Mouse (Mus musculus) CH12.LX (cell line): ENCODE data around the gene Wdfy4. TPM values are rescaled to one million over a fixed set of nuclear protein-coding genes. Genes with fewer than 3 reads are reported as not detected.

Experiments used
- DNase-seq: peaks from one replicate; pipeline ENCODE4 v3.0.0-alpha.2; 2013; ENCODE audit errors: extremely low read depth
- H3K27ac ChIP-seq: 2 replicates; pipeline ENCODE4 v1.5.1; 2012; ENCODE audit warnings: low read depth, mild to moderate bottlenecking, control low read depth, moderate library complexity; ENCODE audit not compliant: insufficient read depth
- H3K27me3 ChIP-seq: replicated peaks from 2 replicates; pipeline ENCODE3; 2012; ENCODE audit warnings: inconsistent platforms
- H3K36me3 ChIP-seq, 2 experiments: replicated peaks in 1 of 2; 2 replicates each; pipeline versions ENCODE3 to v1.6.1; 2012; ENCODE audit warnings: inconsistent platforms in 1 of 2, low read length in 1 of 2, mild to moderate bottlenecking in 1 of 2, mixed read lengths in 1 of 2, moderate library complexity in 1 of 2; ENCODE audit not compliant: control insufficient read depth in 1 of 2, insufficient read depth in 1 of 2
- H3K4me1 ChIP-seq, 2 experiments: 2 replicates each; pipeline ENCODE4 v1.6.1; 2012; ENCODE audit warnings: inconsistent platforms in 1 of 2, moderate library complexity in 1 of 2; ENCODE audit not compliant: insufficient read depth in 2 of 2, control insufficient read depth in 1 of 2
- H3K4me2 ChIP-seq: 2 replicates; pipeline ENCODE4 v1.6.1; 2012; ENCODE audit warnings: low read depth, mild to moderate bottlenecking, control low read depth; ENCODE audit not compliant: poor library complexity, insufficient read depth, severe bottlenecking
- H3K4me3 ChIP-seq, 3 experiments: fragments of 150-350 bp in 1 of 3; sonication (generic) in 1 of 3; replicated peaks in 1 of 3; 2 replicates each; pipeline versions ENCODE3 to v1.5.1; 2011 to 2012; ENCODE audit warnings: low read depth in 2 of 3, low read length in 2 of 3, mild to moderate bottlenecking in 2 of 3, moderate library complexity in 2 of 3, control low read depth in 1 of 3, improper control_type of control experiment in 1 of 3, inconsistent platforms in 1 of 3, mixed read lengths in 1 of 3; ENCODE audit not compliant: poor library complexity in 1 of 3
- H3K79me2 ChIP-seq: replicated peaks from 2 replicates; pipeline ENCODE4 v1.6.1; 2012; ENCODE audit warnings: mild to moderate bottlenecking, moderate library complexity; ENCODE audit not compliant: control insufficient read depth, poor library complexity, insufficient read depth, severe bottlenecking; ENCODE audit errors: extremely low read depth
- H3K9ac ChIP-seq: 2 replicates; pipeline ENCODE4 v1.6.1; 2012; ENCODE audit warnings: low read depth, mild to moderate bottlenecking, control low read depth, moderate library complexity; ENCODE audit not compliant: insufficient read depth
- H3K9me3 ChIP-seq: replicated peaks from 2 replicates; pipeline ENCODE3; 2012; ENCODE audit warnings: low read length, inconsistent platforms, mixed read lengths
- BHLHE40 ChIP-seq: IDR thresholded peaks from 2 replicates; pipeline ENCODE4 v1.6.1; 2011; ENCODE audit warnings: mild to moderate bottlenecking, low read depth, low read length, improper control_type of control experiment
- CHD1 ChIP-seq: IDR thresholded peaks from 2 replicates; pipeline ENCODE4 v1.6.1; 2012; ENCODE audit warnings: low read depth, low read length, improper control_type of control experiment, inconsistent platforms
- CHD2 ChIP-seq: IDR thresholded peaks from 2 replicates; pipeline ENCODE4 v1.6.1; 2011; ENCODE audit warnings: low read length, improper control_type of control experiment
- CTCF ChIP-seq, 2 experiments: IDR thresholded peaks in 1 of 2; conservative IDR thresholded peaks in 1 of 2; 2 replicates each; pipeline ENCODE4 v1.5.1; 2011 to 2012; ENCODE audit warnings: low read depth in 2 of 2, low read length in 2 of 2, improper control_type of control experiment in 1 of 2, inconsistent platforms in 1 of 2, mild to moderate bottlenecking in 1 of 2, moderate library complexity in 1 of 2
- ELF1 ChIP-seq: IDR thresholded peaks from 2 replicates; pipeline ENCODE4 v1.6.1; 2014; ENCODE audit warnings: low read depth, mild to moderate bottlenecking, inconsistent platforms, low read length, improper control_type of control experiment
- EP300 ChIP-seq: IDR thresholded peaks from 2 replicates; pipeline ENCODE4 v1.6.1; 2011; ENCODE audit warnings: low read length, improper control_type of control experiment
- IRF4 ChIP-seq: IDR thresholded peaks from 2 replicates; pipeline ENCODE4 v1.6.1; 2014; ENCODE audit warnings: low read depth, mild to moderate bottlenecking, inconsistent platforms, low read length, improper control_type of control experiment
- JUN ChIP-seq: IDR thresholded peaks from 2 replicates; pipeline ENCODE4 v1.6.1; 2011; ENCODE audit warnings: low read depth, mild to moderate bottlenecking, low read length, improper control_type of control experiment, moderate library complexity; ENCODE audit not compliant: insufficient read depth
- JUND ChIP-seq: conservative IDR thresholded peaks from 2 replicates; pipeline ENCODE4 v1.6.1; 2011; ENCODE audit warnings: low read depth, low read length, improper control_type of control experiment
- MAZ ChIP-seq: IDR thresholded peaks from 2 replicates; pipeline ENCODE4 v1.6.1; 2012; ENCODE audit warnings: low read depth, mild to moderate bottlenecking, inconsistent platforms, low read length, improper control_type of control experiment, moderate library complexity
- MEF2A ChIP-seq: IDR thresholded peaks from 2 replicates; pipeline ENCODE4 v1.6.1; 2014; ENCODE audit warnings: low read depth, mild to moderate bottlenecking, inconsistent platforms, low read length, improper control_type of control experiment, borderline replicate concordance
- MXI1 ChIP-seq: IDR thresholded peaks from 2 replicates; pipeline ENCODE4 v1.6.1; 2011; ENCODE audit warnings: mild to moderate bottlenecking, low read depth, low read length, improper control_type of control experiment
- MYC ChIP-seq: IDR thresholded peaks from 2 replicates; pipeline ENCODE4 v1.6.1; 2011; ENCODE audit warnings: low read depth, mild to moderate bottlenecking, improper control_type of control experiment, low read length
- NELFE ChIP-seq: IDR thresholded peaks from 2 replicates; pipeline ENCODE4 v1.6.1; 2011; ENCODE audit warnings: low read depth, low read length, improper control_type of control experiment
- PAX5 ChIP-seq: IDR thresholded peaks from 2 replicates; pipeline ENCODE4 v1.6.1; 2012; ENCODE audit warnings: low read length, inconsistent platforms, mixed read lengths
- POLR2AphosphoS2 ChIP-seq: IDR thresholded peaks from 2 replicates; pipeline ENCODE4 v1.6.1; 2011; ENCODE audit warnings: low read depth, low read length, improper control_type of control experiment
- RCOR1 ChIP-seq: conservative IDR thresholded peaks from 2 replicates; pipeline ENCODE4 v1.6.1; 2012; ENCODE audit warnings: low read depth, mild to moderate bottlenecking, inconsistent platforms, low read length, improper control_type of control experiment
- TCF12 ChIP-seq: IDR thresholded peaks from 2 replicates; pipeline ENCODE4 v1.6.1; 2014; ENCODE audit warnings: low read depth, mild to moderate bottlenecking, inconsistent platforms, low read length, improper control_type of control experiment
- UBTF ChIP-seq: IDR thresholded peaks from 2 replicates; pipeline ENCODE4 v1.6.1; 2012; ENCODE audit warnings: low read depth, mild to moderate bottlenecking, inconsistent platforms, low read length, improper control_type of control experiment, moderate library complexity
- ZC3H11A ChIP-seq: IDR thresholded peaks from 2 replicates; pipeline ENCODE4 v1.6.1; 2012; ENCODE audit warnings: low read depth, mild to moderate bottlenecking, inconsistent platforms, low read length, improper control_type of control experiment
- ZKSCAN1 ChIP-seq: IDR thresholded peaks from 2 replicates; pipeline ENCODE4 v1.6.1; 2012; ENCODE audit warnings: low read depth, inconsistent platforms, low read length, improper control_type of control experiment, borderline replicate concordance
- ZNF384 ChIP-seq: IDR thresholded peaks from 2 replicates; pipeline ENCODE4 v1.6.1; 2012; ENCODE audit warnings: low read depth, low read length, improper control_type of control experiment, inconsistent platforms
- dilution Hi-C: fragments of 300-500 bp; cut with MboI; formaldehyde crosslinking; loops from 2 replicates; pipeline ENCODE4 v1.14.3; 2020; ENCODE audit warnings: low sequenced_read_pairs; ENCODE audit not compliant: extremely low pct_unique_long_range_greater_than_20kb, extremely low pct_ligation_motif_present
- in situ Hi-C: fragments of 300-500 bp; cut with MboI; formaldehyde crosslinking; loops from 3 replicates; pipeline ENCODE4 v1.14.3; 2019; ENCODE audit warnings: low sequenced_read_pairs, low pct_ligation_motif_present, low pct_unique_long_range_greater_than_20kb, mixed read lengths
- polyA plus RNA-seq: library from polyadenylated mRNA; unstranded; fragments of >175 nt; gene quantifications from 2 replicates; pipeline ENCODE4 v1.2.1, GENCODE M21; 2012; ENCODE audit warnings: low read depth; ENCODE audit not compliant: insufficient read length
- total RNA-seq, 2 experiments: library from RNA; depleted of rRNA; stranded (reverse); fragments of 300-350 nt in 1 of 2; fragments of >200 nt in 1 of 2; gene quantifications; 2 replicates each; pipeline ENCODE4 v1.2.3; 2012 to 2014

Gene Wdfy4
- total and polyA plus RNA-seq, 3 experiments: 56.0 to 140 (median 115) TPM

DNA sequence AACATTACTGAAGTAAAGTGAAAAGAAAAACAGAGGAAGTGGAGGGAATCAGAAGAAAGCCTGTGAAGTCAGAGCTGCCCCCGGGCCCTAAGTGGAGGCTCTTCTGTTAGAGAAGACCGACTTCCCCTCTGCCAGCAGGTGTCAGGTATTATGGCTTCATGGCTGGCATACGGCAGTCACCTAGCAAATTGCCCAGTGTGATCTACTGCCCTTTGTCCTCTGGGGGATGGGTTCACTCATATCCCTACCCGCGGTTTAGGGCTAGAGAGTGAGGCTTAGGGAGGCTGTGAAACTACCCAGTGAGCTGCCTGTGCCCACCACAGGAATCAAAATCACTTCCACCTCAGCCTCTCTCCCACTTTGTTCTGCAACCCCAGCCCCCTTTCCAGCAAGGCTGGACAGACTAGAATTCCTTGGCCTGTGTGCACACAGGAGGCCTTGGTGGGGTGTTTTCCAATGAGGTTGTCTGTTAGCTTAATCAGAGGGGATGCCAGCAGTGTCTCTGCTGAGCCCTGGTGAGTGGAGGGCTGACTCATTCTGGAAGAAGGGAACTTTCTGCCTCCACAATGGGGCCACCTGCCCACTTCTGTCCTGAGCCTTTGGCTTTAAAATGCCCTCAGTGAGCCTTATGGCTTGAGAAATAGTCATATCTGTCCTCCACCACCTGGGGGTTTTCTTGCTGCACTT is 27.1 kb upstream of the Wdfy4 start:
- peaks cover 4% of the 10 kb centered on the region for H3K9me3 ChIP-seq
- no peaks in the 10 kb centered on the region for H3K79me2 ChIP-seq
- TF ChIP-seq PAX5: no peak
- TF ChIP-seq CTCF (conservative IDR thresholded peaks at IDR 0.05 in 1 of 2, IDR thresholded peaks at IDR 0.05 in 1 of 2; ENCODE audit: low read depth in 2 of 2, low read length in 2 of 2): peak in 1 of 2 experiments; percentile 10; a peak in 2 of 4 replicates
- no peak; the same call in 1 of the 2 replicates for TF ChIP-seq CHD2
- TF ChIP-seq NELFE: no peak; the same call in 1 of the 2 replicates
- TF ChIP-seq ZNF384: no peak
- TF ChIP-seq UBTF: no peak
- TF ChIP-seq JUND: peak; percentile 84
- TF ChIP-seq POLR2AphosphoS2: no peak
- TF ChIP-seq MEF2A: no peak
- no peak for TF ChIP-seq ZKSCAN1
- 0 out of 2 replicates have a peak, but pooled peaks have one; percentile 24 for TF ChIP-seq MXI1
- peak; percentile 58; the same call in 1 of the 2 replicates for TF ChIP-seq MAZ
- no peak for TF ChIP-seq ZC3H11A
- TF ChIP-seq MYC: no peak
- no peak for TF ChIP-seq ELF1
- peak; percentile 93 for TF ChIP-seq IRF4
- TF ChIP-seq RCOR1: no peak; the same call in 1 of the 2 replicates
- TF ChIP-seq TCF12: peak; percentile 73; the same call in 1 of the 2 replicates
- peak; percentile 76 for TF ChIP-seq JUN
- TF ChIP-seq BHLHE40: peak; percentile 16; the same call in 1 of the 2 replicates
- peak; percentile 85 for TF ChIP-seq EP300
- 0 out of 2 replicates have a peak, but pooled peaks have one; percentile 35 for TF ChIP-seq CHD1
- no peaks in the 10 kb centered on the region for H3K36me3 ChIP-seq
- H3K4me3 ChIP-seq: no peak overlapping the region
- H3K4me1 ChIP-seq: peaks cover 28 to 52% of the 10 kb centered on the region in 2 experiments
- in situ Hi-C loops: loop anchor here (5.0 to 10.0 kb wide), 2 partner anchors 90 to 152 kb away; no protein-coding TSS in a partner anchor
- no peak for DNase-seq
- no peak overlapping the region for H3K27ac ChIP-seq
- no peak overlapping the region for H3K4me2 ChIP-seq
- dilution Hi-C loops: no loop called here
- peaks cover 24% of the 10 kb centered on the region for H3K27me3 ChIP-seq
- no peak overlapping the region for H3K9ac ChIP-seq
